Mouse (Mus musculus) midbrain, embryonic 14.5 days (tissue): ENCODE data around the gene Myo19. TPM values are rescaled to one million over a fixed set of nuclear protein-coding genes. Genes with fewer than 3 reads are reported as not detected.
A peak's percentile ranks its signal among the peaks of the same experiment; 100 is the strongest.

Experiments used
- ATAC-seq: fragments of 200-750 bp; cut with Nextera tagmentation; 2 replicates; pipeline ENCODE4 v1.8.0; 2017; ENCODE audit warnings: moderate number of reproducible peaks, moderate library complexity; ENCODE audit not compliant: low FRiP score, low TSS enrichment
- DNase-seq: peaks from one replicate; pipeline ENCODE4 v3.0.0-alpha.2; 2015
- H3K27ac ChIP-seq: fragments of 300-500 bp; sonication (generic); replicated peaks from 2 replicates; pipeline ENCODE4 v1.5.1; 2014; ENCODE audit warnings: mild to moderate bottlenecking, low read depth, low read length, moderate library complexity
- H3K27me3 ChIP-seq: fragments of 300-500 bp; sonication (generic); 2 replicates; pipeline ENCODE4 v1.6.1; 2014; ENCODE audit warnings: low read length, control low read depth, mixed read lengths; ENCODE audit not compliant: control insufficient read depth, insufficient read depth
- H3K36me3 ChIP-seq: fragments of 300-500 bp; sonication (generic); 2 replicates; pipeline ENCODE4 v1.6.1; 2014; ENCODE audit warnings: low read length, control low read depth; ENCODE audit not compliant: control insufficient read depth, insufficient read depth
- H3K4me1 ChIP-seq: fragments of 300-500 bp; sonication (generic); 2 replicates; pipeline ENCODE4 v1.6.1; 2014; ENCODE audit warnings: mild to moderate bottlenecking, antibody characterized with exemption, low read length, control low read depth; ENCODE audit not compliant: control insufficient read depth, insufficient read depth
- H3K4me2 ChIP-seq: fragments of 300-500 bp; sonication (generic); 2 replicates; pipeline ENCODE4 v1.6.1; 2014; ENCODE audit warnings: mild to moderate bottlenecking, low read length, moderate library complexity
- H3K4me3 ChIP-seq: fragments of 300-500 bp; sonication (generic); replicated peaks from 2 replicates; pipeline ENCODE4 v1.5.1; 2014; ENCODE audit warnings: low read depth, low read length
- H3K9ac ChIP-seq: fragments of 300-500 bp; sonication (generic); replicated peaks from 2 replicates; pipeline ENCODE4 v1.6.1; 2014; ENCODE audit warnings: mild to moderate bottlenecking, low read length, moderate library complexity
- H3K9me3 ChIP-seq: fragments of 300-500 bp; sonication (generic); 2 replicates; pipeline ENCODE4 v1.6.1; 2016; ENCODE audit warnings: low read length, control low read depth, mixed read lengths; ENCODE audit not compliant: control insufficient read depth
- WGBS: fragments of 180-500 bp; shearing (Covaris S2); extraction: QIAGEN DNeasy Blood & Tissue Kit; methylation state at CpG from one replicate; pipeline ENCODE4 v1.1.7; 2014; 5-methylcytosine and 5-hydroxymethylcytosine counted together
- polyA plus RNA-seq: library from polyadenylated mRNA; unstranded; fragments of >200 nt; fragmentation: Nextera tagmentation; extraction: Ambion mirVana; gene quantifications from 2 replicates; pipeline ENCODE4 v1.2.1, GENCODE M21; 2014

Myo19 gene
- polyA plus RNA-seq = 5.4 and 6.2 TPM in 2 replicates

GRCm38 (mm10) chr11:84879772-84880464, at the start of gene Myo19, which contains the start of gene Pigw:
Myo19 (plus strand) TSS chr11:84880148.
Pigw (minus strand) TSS chr11:84880285.
- peak within 1 kb of the TSS; percentile 92 for H3K4me3 ChIP-seq
- H3K27me3 ChIP-seq = no peaks in the 10 kb centered on the region
- ATAC-seq (peak; percentile 94), DNase-seq (peak; percentile 92)
- H3K9me3 ChIP-seq = no peaks in the 10 kb centered on the region
- H3K4me1 ChIP-seq = peaks cover 9% of the 10 kb centered on the region; the same call in 1 of the 2 replicates
- H3K4me2 ChIP-seq = peak within 1 kb of the TSS; percentile 92
- peak within 1 kb of the TSS; percentile 82 for H3K9ac ChIP-seq
- peak within 1 kb of the TSS; percentile 88 for H3K27ac ChIP-seq
- peaks cover 18% of the 10 kb centered on the region for H3K36me3 ChIP-seq
- under 1% methylated on average over 80 of the region's 81 CpGs for WGBS

GRCm38 (mm10) chr11:84839330-84839729, 40.6 kb upstream of the Myo19 start:
- peaks cover 64% of the 10 kb centered on the region for H3K36me3 ChIP-seq
- no peaks in the 10 kb centered on the region for H3K9me3 ChIP-seq
- ATAC-seq = no peak
- no peaks in the 10 kb centered on the region for H3K4me1 ChIP-seq
- no peak for DNase-seq
- no peak overlapping the region for H3K4me2 ChIP-seq
- no peaks in the 10 kb centered on the region for H3K27me3 ChIP-seq
- 91% methylated on average over 2 of the region's 2 CpGs for WGBS
- no peak overlapping the region for H3K27ac ChIP-seq
- H3K9ac ChIP-seq = no peak overlapping the region
- H3K4me3 ChIP-seq = no peak overlapping the region

- Histone ChIP-seq H3K27ac (no peak overlapping the region), H3K4me1 (no peaks in the 10 kb centered on the region), H3K4me2 (no peak overlapping the region), H3K27me3 (no peaks in the 10 kb centered on the region), H3K4me3 (no peak overlapping the region), H3K9ac (no peak overlapping the region), H3K9me3 (no peaks in the 10 kb centered on the region), H3K36me3 (peaks cover 42% of the 10 kb centered on the region)
- no peak for ATAC-seq
- no peak for DNase-seq
- WGBS = 96% methylated on average over 15 of the region's 15 CpGs
Measured at GRCm38 (mm10) chr11:84846741-84847474, 33.0 kb upstream of the Myo19 start.

GRCm38 (mm10) chr11:84847475-84848090, 32.4 kb upstream of the Myo19 start:
- ATAC-seq (no peak), DNase-seq (no peak)
- H3K27me3 ChIP-seq = no peaks in the 10 kb centered on the region
- no peak overlapping the region for H3K4me2 ChIP-seq
- H3K36me3 ChIP-seq = peaks cover 48% of the 10 kb centered on the region
- H3K4me3 ChIP-seq = no peak overlapping the region
- H3K27ac ChIP-seq = no peak overlapping the region
- no peaks in the 10 kb centered on the region for H3K4me1 ChIP-seq
- H3K9me3 ChIP-seq = no peaks in the 10 kb centered on the region
- WGBS = 92% methylated on average over 7 of the region's 7 CpGs
- H3K9ac ChIP-seq = no peak overlapping the region

GRCm38 (mm10) chr11:84855285-84855684, 24.7 kb upstream of the Myo19 start:
- H3K36me3 ChIP-seq = peaks cover 68% of the 10 kb centered on the region
- no peak overlapping the region for H3K4me3 ChIP-seq
- ATAC-seq = no peak
- no peaks in the 10 kb centered on the region for H3K9me3 ChIP-seq
- H3K27ac ChIP-seq = no peak overlapping the region
- no peak for DNase-seq
- H3K9ac ChIP-seq = no peak overlapping the region
- no peak overlapping the region for H3K4me2 ChIP-seq
- 95% methylated on average over 6 of the region's 6 CpGs for WGBS
- H3K4me1 ChIP-seq = no peaks in the 10 kb centered on the region
- H3K27me3 ChIP-seq = no peaks in the 10 kb centered on the region

GRCm38 (mm10) chr11:84865268-84865667, 14.7 kb upstream of the Myo19 start:
- ATAC-seq (no peak), DNase-seq (no peak)
- H3K4me2 ChIP-seq = no peak overlapping the region
- peaks cover 10% of the 10 kb centered on the region for H3K36me3 ChIP-seq
- WGBS = 90% methylated on average over 2 of the region's 2 CpGs
- no peak overlapping the region for H3K27ac ChIP-seq
- no peaks in the 10 kb centered on the region for H3K9me3 ChIP-seq
- no peak overlapping the region for H3K9ac ChIP-seq
- peaks cover 13% of the 10 kb centered on the region for H3K4me1 ChIP-seq
- H3K4me3 ChIP-seq = no peak overlapping the region
- H3K27me3 ChIP-seq = no peaks in the 10 kb centered on the region

GRCm38 (mm10) chr11:84867586-84867985, 12.4 kb upstream of the Myo19 start:
- no peaks in the 10 kb centered on the region for H3K9me3 ChIP-seq
- H3K9ac ChIP-seq = no peak overlapping the region
- DNase-seq (no peak), ATAC-seq (no peak)
- WGBS = 93% methylated on average over 2 of the region's 2 CpGs
- H3K36me3 ChIP-seq = peaks cover 2% of the 10 kb centered on the region; the same call in 1 of the 2 replicates
- H3K4me3 ChIP-seq = 0 out of 2 replicates have a peak overlapping the region, but pooled peaks have one; percentile 8
- no peaks in the 10 kb centered on the region for H3K27me3 ChIP-seq
- H3K4me2 ChIP-seq = peak overlapping the region; percentile 32
- no peak overlapping the region for H3K27ac ChIP-seq
- H3K4me1 ChIP-seq = peaks cover 19% of the 10 kb centered on the region

GRCm38 (mm10) chr11:84868786-84869259, 11.1 kb upstream of the Myo19 start:
- Histone ChIP-seq H3K9ac (peak overlapping the region; percentile 80), H3K27ac (no peak overlapping the region; the same call in 1 of the 2 replicates), H3K9me3 (no peaks in the 10 kb centered on the region), H3K36me3 (no peaks in the 10 kb centered on the region), H3K4me1 (peaks cover 19% of the 10 kb centered on the region), H3K4me2 (peak overlapping the region; percentile 66), H3K27me3 (no peaks in the 10 kb centered on the region), H3K4me3 (peak overlapping the region; percentile 86)
- no peak for ATAC-seq
- DNase-seq = no peak
- WGBS = 16% methylated on average over 7 of the region's 7 CpGs
